Mouse (Mus musculus) liver, embryonic 14.5 days (tissue): ENCODE data around the gene Armh1.

Experiments used
- CTCF ChIP-seq: IDR thresholded peaks from 2 replicates; pipeline ENCODE4 v1.5.1; 2016; ENCODE audit warnings: antibody characterized with exemption, low read depth, control low read depth
- EP300 ChIP-seq: IDR thresholded peaks from 2 replicates; pipeline ENCODE4 v1.6.1; 2016; ENCODE audit warnings: antibody characterized with exemption, low read depth

DNA sequence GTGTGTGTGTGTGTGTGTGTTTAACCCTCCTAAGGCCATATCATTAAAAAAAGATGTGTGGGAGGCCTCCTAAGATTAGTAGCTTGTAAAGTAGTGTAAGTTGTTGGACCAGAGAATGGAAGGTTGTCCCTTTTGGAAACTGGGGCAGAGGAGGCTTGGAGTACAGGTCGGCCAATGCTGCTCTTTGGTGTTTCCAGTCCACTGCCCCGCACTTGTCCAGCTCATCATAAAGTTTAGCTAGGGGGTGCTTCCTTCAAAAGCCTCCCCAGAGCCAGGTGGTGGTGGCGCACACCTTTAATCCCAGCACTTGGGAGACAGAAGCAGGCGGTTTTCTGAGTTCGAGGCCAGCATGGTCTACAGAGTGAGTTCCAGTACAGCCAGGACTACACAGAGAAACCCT, 830 bp upstream of the Armh1 start:
- TF ChIP-seq CTCF (no peak), EP300 (no peak)
